Mouse (Mus musculus) Muller cell, postnatal 12 days (primary cell): ENCODE measurements at regions not wholly inside any gene's neighbourhood (a gene's known extent, or its start where the extent isn't known, plus 50 kb on each side); places are given as distances from the start of the nearest gene placed in this dataset.
"Not testable (repeated sequence)": the region's sequence is repeated elsewhere in the genome, so short reads cannot be mapped to it uniquely, and the experiment has no call there.

ENCODE experiments used
- DNase-seq: peaks from one replicate; pipeline ENCODE4 v3.0.0-alpha.2; 2015; ENCODE audit errors: inconsistent ontology term

- no peak for DNase-seq
Measured at GRCm38 (mm10) chr13:107596183-107596582, 448.1 kb upstream of the Smim15 start.

- peak; percentile 95 for DNase-seq
Measured at GRCm38 (mm10) chr13:107588399-107589002, 455.7 kb upstream of the Smim15 start.

GRCm38 (mm10) chr13:107587678-107588077, 456.6 kb upstream of the Smim15 start:
- DNase-seq: peak; percentile 44

- DNase-seq: no peak
Measured at GRCm38 (mm10) chr13:107585936-107586335, 458.3 kb upstream of the Smim15 start.

GRCm38 (mm10) chr13:107585353-107585752, 458.9 kb upstream of the Smim15 start:
- no peak for DNase-seq

GRCm38 (mm10) chr13:107578968-107579367, 465.3 kb upstream of the Smim15 start:
- no peak for DNase-seq

- no peak for DNase-seq
Measured at GRCm38 (mm10) chr13:107577809-107578208, 466.4 kb upstream of the Smim15 start.

GRCm38 (mm10) chr13:107577272-107577671, 467.0 kb upstream of the Smim15 start:
- DNase-seq: no peak

GRCm38 (mm10) chr13:107576701-107577100, 467.5 kb upstream of the Smim15 start:
- DNase-seq: no peak

GRCm38 (mm10) chr13:107575025-107575424, 469.2 kb upstream of the Smim15 start:
- DNase-seq: no peak

GRCm38 (mm10) chr13:107573499-107574355, 470.5 kb upstream of the Smim15 start:
- DNase-seq: no peak

- no peak for DNase-seq
Measured at GRCm38 (mm10) chr13:107571539-107571938, 472.7 kb upstream of the Smim15 start.

- no peak for DNase-seq
Measured at GRCm38 (mm10) chr13:107569477-107569876, 474.8 kb upstream of the Smim15 start.

GRCm38 (mm10) chr13:107568701-107569121, 475.5 kb upstream of the Smim15 start:
- DNase-seq: no peak

GRCm38 (mm10) chr13:107562463-107562862, 481.8 kb upstream of the Smim15 start:
- DNase-seq: peak; percentile 75

GRCm38 (mm10) chr13:107561529-107561928, 482.7 kb upstream of the Smim15 start:
- DNase-seq: no peak

GRCm38 (mm10) chr13:107555958-107556357, 488.3 kb upstream of the Smim15 start:
- DNase-seq: no peak

GRCm38 (mm10) chr13:107554091-107554490, 490.2 kb upstream of the Smim15 start:
- no peak for DNase-seq

GRCm38 (mm10) chr13:107552165-107552564, 492.1 kb upstream of the Smim15 start:
- no peak for DNase-seq

GRCm38 (mm10) chr13:107549995-107550394, 494.3 kb upstream of the Smim15 start:
- DNase-seq: not testable (repeated sequence)

GRCm38 (mm10) chr13:107547073-107547472, 497.2 kb upstream of the Smim15 start:
- DNase-seq: no peak

GRCm38 (mm10) chr13:107546181-107546900, 497.9 kb upstream of the Smim15 start:
- DNase-seq: no peak

GRCm38 (mm10) chr13:107541635-107541955, 502.7 kb upstream of the Smim15 start:
- DNase-seq: no peak
